Mouse (Mus musculus): ENCODE measurements around the gene Kpna1. TPM values are rescaled to one million over a fixed set of nuclear protein-coding genes. Genes with fewer than 3 reads are reported as not detected.

Kpna1 gene
- 1 to 10 TPM in 1 of 2 experiments, under 1 TPM in 1; 0.69 to 2.9 TPM for polyA plus RNA-seq (2012; fragmentation: generic; extraction: Trizol)

DNA sequence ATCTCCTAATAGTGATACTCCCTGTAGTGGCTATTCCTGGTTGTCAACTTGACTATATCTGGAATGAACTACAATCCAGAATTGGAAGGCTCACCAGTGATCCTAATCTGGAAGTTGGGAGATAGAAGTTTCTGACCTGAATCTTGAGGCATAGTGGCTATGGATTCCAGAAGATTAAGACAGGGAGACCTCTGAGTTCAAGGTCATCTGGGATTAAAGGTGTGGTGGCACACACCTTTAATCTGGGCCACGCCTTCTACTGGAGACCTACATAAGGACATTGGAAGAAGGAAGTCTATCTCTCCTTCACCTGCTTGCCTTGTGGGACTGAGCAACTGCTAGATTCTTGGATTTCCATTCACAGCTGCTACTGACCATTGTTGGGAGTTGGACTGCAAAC lies at the start of gene Kpna1:
Kpna1 (plus strand) TSS at position 301 of the 400 bp plus-strand sequence.

DNA sequence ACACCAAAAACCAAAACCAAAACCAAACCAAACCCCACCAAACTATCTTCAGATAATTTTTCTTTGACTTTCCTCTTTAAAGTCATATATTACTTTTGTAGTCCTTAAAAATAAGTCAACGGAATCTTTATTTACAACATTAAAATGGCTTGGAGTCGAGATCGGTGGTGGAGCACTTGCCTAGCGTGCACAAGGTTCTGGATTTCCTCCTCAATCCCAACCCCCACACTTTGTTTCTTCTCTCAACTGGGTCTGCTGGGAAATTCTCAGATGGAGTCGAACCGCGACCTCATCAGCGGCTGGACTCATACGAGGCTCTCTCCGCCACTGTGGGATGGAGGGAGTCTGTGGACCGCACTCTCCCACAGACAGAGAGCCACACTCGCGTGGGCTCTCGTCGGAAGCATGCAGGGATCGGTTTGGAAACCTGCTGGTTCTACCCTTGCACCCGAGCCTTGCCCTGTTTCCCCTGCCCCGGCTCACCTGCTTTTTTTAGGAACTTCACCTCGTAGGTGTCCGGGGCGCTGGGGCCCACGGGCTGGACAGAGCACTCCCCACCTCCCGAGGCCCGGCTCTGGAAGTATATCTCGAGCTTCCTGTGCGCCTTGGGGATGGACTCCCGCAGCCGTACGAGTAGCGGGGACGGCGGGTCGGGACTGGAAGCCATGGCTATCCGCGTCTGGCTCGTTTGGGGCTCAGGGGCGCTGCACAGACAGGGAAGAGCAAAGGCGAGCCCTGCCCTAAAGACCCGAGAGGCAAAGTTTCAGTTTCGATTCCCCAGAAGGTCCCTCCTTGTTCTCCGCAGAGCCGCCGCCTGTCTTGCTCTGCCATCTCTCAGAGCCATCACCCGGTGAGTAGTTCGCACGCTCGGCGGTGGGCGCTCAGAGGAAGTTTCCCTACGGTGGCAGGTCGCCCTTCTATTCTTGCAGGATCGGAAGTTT lies 40.1 kb upstream of the Kpna1 start, which contains the start of the genes Parp9 and Dtx3l:
Parp9 (plus strand) TSS at position 260 of the 941 bp plus-strand sequence.
Dtx3l (minus strand) TSS at position 941 of the 941 bp plus-strand sequence.

DNA sequence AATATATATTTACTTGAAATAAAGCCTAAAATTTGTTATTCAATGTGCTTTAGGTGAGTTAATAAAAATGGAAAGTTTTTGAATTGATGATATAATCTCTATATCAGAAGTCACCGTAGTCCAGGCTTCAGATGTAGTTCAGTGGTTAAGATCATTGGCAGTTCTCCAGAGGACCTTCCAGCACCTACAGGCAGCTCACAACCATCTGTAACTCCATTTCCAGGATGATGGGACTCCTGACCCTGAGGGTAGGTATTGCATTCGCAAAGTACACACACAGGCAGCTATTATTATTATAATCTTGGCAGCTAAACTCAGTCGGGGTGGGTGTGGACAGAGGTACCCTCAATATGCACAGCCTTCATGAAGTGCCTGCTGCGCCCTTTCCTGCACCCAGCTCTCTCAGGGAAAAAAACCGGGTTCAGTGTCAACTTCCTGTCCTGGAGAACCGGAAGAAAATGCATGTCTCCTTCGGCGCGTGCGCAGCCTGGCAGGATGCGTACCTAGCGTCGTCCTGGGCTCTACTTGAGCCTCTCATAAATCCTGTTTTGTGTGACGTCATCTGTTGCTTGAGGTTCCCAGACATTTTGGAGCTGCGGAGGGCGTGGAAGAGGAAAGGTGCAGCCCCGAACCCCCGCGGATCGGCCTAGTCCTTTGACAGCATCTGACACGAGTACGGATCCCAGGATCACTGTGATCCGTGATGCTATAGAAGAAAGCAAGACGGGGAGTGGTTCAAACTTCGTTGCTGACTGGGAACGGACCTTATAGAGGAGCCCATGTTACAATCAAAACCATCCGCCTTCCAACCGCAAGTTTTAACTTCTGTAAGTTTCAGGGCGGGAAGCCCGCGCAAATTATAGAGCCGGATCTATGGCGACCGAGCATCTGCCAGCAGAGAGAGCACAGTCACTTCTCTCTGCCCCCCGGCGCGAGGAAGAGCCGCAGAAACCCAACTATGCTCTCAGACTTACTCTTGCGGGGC lies 62.4 kb downstream of the Kpna1 start, which contains the start of gene Wdr5b:
Wdr5b (plus strand) TSS at position 551 of the 985 bp plus-strand sequence.

DNA sequence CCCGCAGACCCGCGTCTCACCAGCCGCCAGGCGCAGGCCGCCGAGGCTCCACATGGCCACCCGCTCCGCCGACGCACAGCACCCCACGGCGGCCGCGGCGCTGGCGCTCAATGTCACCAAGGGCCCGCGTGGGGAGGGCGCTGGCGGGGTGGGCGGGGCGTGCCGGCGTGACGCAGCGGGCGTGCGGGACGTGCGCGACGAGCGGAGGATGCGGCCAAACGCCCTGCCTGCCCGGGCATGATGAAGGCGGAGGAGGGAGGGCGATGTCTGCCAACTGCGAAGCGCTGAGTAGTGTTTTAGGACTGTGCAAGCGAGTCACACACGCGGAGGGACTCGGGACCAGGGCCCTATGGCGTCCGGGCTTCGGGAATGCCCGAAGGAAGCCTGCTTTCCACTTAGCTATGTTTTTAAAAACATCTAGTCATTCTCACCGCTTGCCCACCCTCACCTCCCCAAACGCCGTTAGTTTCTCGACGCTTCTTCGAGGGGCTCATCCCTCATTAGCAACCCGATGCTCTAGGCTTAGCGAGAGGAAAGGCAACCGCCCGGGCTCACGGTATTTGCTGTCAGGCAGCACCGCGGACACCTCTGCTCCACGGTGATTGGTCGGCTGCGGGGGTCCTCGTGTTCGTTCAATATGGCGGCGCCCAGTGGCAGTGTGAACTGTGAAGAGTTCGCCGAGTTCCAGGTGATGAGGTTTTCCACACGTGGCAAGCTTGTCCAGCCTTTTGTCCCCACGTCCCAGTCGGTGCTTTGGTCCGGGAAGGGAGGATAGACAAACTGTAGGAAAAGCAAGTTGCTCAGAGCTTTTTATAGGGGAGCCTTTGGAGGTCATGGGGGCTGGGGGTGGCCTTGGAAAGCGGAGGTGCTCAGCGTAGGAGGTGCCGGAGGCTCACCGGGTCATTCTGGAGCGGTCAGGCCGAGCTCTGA lies 93.2 kb downstream of the Kpna1 start, which contains the start of the genes Fam162a and Ccdc58:
Fam162a (minus strand) TSS at position 145 of the 930 bp plus-strand sequence.
Ccdc58 (plus strand) TSS at position 236 of the 930 bp plus-strand sequence.

Other genes with a start within 250 kb of the Kpna1 start
- 10 to 100 TPM in 1 of 2 experiments, 1 to 10 TPM in 1; 5.9 to 26.3 TPM for gene Dirc2, start 209.4 kb upstream of the Kpna1 start, polyA plus RNA-seq (2012; fragmentation: generic; extraction: Trizol)
- gene Hspbap1, start 208.4 kb upstream of the Kpna1 start, polyA plus RNA-seq (2012; fragmentation: generic; extraction: Trizol), result 1 to 10 TPM; 3.9 to 5.5 TPM
- gene Parp14, start 107.2 kb upstream of the Kpna1 start, polyA plus RNA-seq (2012; fragmentation: generic; extraction: Trizol), result 1 to 10 TPM in 1 of 2 experiments, under 1 TPM in 1; 0.01 to 1.2 TPM
- 1 to 10 TPM in 1 of 2 experiments, under 1 TPM in 1; 0.11 to 4.6 TPM for gene Parp9, start 40.3 kb upstream of the Kpna1 start, polyA plus RNA-seq (2012; fragmentation: generic; extraction: Trizol)
- gene Dtx3l, start 39.6 kb upstream of the Kpna1 start, polyA plus RNA-seq (2012; fragmentation: generic; extraction: Trizol), result 1 to 10 TPM in 1 of 2 experiments, under 1 TPM in 1; 0.11 to 2.6 TPM
- gene Wdr5b, start 62.4 kb downstream of the Kpna1 start, polyA plus RNA-seq (2012; fragmentation: generic; extraction: Trizol), result 1 to 10 TPM in 1 of 2 experiments, under 1 TPM in 1; 0.39 to 3.4 TPM
- gene Fam162a, start 92.8 kb downstream of the Kpna1 start, polyA plus RNA-seq (2012; fragmentation: generic; extraction: Trizol), result 100 to 1,000 TPM in 1 of 2 experiments, 10 to 100 TPM in 1; 74.6 to 144 TPM
- 10 to 100 TPM; 13.4 to 26.5 TPM for gene Ccdc58, start 92.9 kb downstream of the Kpna1 start, polyA plus RNA-seq (2012; fragmentation: generic; extraction: Trizol)
- not detected for gene Csta1, start 152.5 kb downstream of the Kpna1 start, polyA plus RNA-seq (2012; fragmentation: generic; extraction: Trizol)
- gene Stfa2l1, start 178.1 kb downstream of the Kpna1 start, polyA plus RNA-seq (2012; fragmentation: generic; extraction: Trizol), result not detected
- gene Gm5483, start 205.5 kb downstream of the Kpna1 start, polyA plus RNA-seq (2012; fragmentation: generic; extraction: Trizol), result not detected
- gene Gm5416, start 231.7 kb downstream of the Kpna1 start, polyA plus RNA-seq (2012; fragmentation: generic; extraction: Trizol), result not detected
- gene 2010005H15Rik, start 242.7 kb downstream of the Kpna1 start, polyA plus RNA-seq (2012; fragmentation: generic; extraction: Trizol), result under 1 TPM in 1 of 2 experiments, not detected in 1; 0.92 TPM